Mouse (Mus musculus): Measurements from ENCODE around the gene Ankrd36. TPM values are rescaled to one million over a fixed set of nuclear protein-coding genes. Genes with fewer than 3 reads are reported as not detected.

The Ankrd36 gene
- total and polyA plus RNA-seq, 3 experiments = 0.40 to 1.5 (median 1.5) TPM

GRCm38 (mm10) chr11:5715179-5715578 is 145.7 kb downstream of the Ankrd36 start:
- no peak for ATAC-seq (ENCODE audit: extremely low read depth, insufficient number of reproducible peaks, low FRiP score, poor library complexity, severe bottlenecking)
- Histone ChIP-seq H3K36me3 (replicated peaks) (peaks cover 75% of the 10 kb centered on the region), H3K27me3 (ENCODE audit: insufficient read depth, low read length) (no peaks in the 10 kb centered on the region; the same call in 1 of the 2 replicates), H3K4me1 (ENCODE audit: insufficient read depth, low read depth, low read length) (peaks cover 6% of the 10 kb centered on the region), H3K9me3 (replicated peaks) (no peaks in the 10 kb centered on the region), H3K4me3 (ENCODE audit: low read depth, low read length) (no peak overlapping the region)
- TF ChIP-seq POLR2AphosphoS5 (IDR thresholded peaks at IDR 0.05; ENCODE audit: insufficient replicate concordance, low read depth, low read length) (no peak), GATA2 (IDR thresholded peaks at IDR 0.05; ENCODE audit: borderline replicate concordance, low read depth, low read length) (no peak), TAL1 (conservative IDR thresholded peaks at IDR 0.05; ENCODE audit: low read depth, low read length) (no peak), CTCF (IDR thresholded peaks at IDR 0.05; ENCODE audit: low read depth, low read length) (no peak), GATA1 (IDR thresholded peaks at IDR 0.05; ENCODE audit: borderline replicate concordance, low read length) (no peak)
- DNase-seq (ENCODE audit: low spot score) = no peak

GRCm38 (mm10) chr11:5715630-5716105 is 146.2 kb downstream of the Ankrd36 start, which contains the start of gene Mrps24:
Gene Mrps24 (minus strand): TSS chr11:5715680.
- H3K27me3 ChIP-seq (ENCODE audit: insufficient read depth, low read length) = no peaks in the 10 kb centered on the region; the same call in 1 of the 2 replicates
- H3K4me3 ChIP-seq (ENCODE audit: low read depth, low read length) = no peak within 1 kb of the TSS
- no peaks in the 10 kb centered on the region for H3K9me3 ChIP-seq (replicated peaks)
- H3K36me3 ChIP-seq (replicated peaks) = peaks cover 78% of the 10 kb centered on the region
- no peak for TF ChIP-seq POLR2AphosphoS5 (IDR thresholded peaks at IDR 0.05; ENCODE audit: insufficient replicate concordance, low read depth, low read length)
- no peak for TF ChIP-seq GATA1 (IDR thresholded peaks at IDR 0.05; ENCODE audit: borderline replicate concordance, low read length)
- no peak for TF ChIP-seq TAL1 (conservative IDR thresholded peaks at IDR 0.05; ENCODE audit: low read depth, low read length)
- TF ChIP-seq CTCF (IDR thresholded peaks at IDR 0.05; ENCODE audit: low read depth, low read length) = no peak
- no peak for TF ChIP-seq GATA2 (IDR thresholded peaks at IDR 0.05; ENCODE audit: borderline replicate concordance, low read depth, low read length)
- no peak for DNase-seq (ENCODE audit: low spot score)
- peaks cover 6% of the 10 kb centered on the region for H3K4me1 ChIP-seq (ENCODE audit: insufficient read depth, low read depth, low read length)
- ATAC-seq (ENCODE audit: extremely low read depth, insufficient number of reproducible peaks, low FRiP score, poor library complexity, severe bottlenecking) = no peak

GRCm38 (mm10) chr11:5716246-5716645 is 146.8 kb downstream of the Ankrd36 start:
- no peak for ATAC-seq (ENCODE audit: extremely low read depth, insufficient number of reproducible peaks, low FRiP score, poor library complexity, severe bottlenecking)

GRCm38 (mm10) chr11:5716938-5717705 is 147.6 kb downstream of the Ankrd36 start:
- Histone ChIP-seq H3K4me3 (ENCODE audit: low read depth, low read length) (no peak overlapping the region), H3K4me1 (ENCODE audit: insufficient read depth, low read depth, low read length) (peaks cover 6% of the 10 kb centered on the region), H3K9me3 (replicated peaks) (no peaks in the 10 kb centered on the region), H3K27me3 (ENCODE audit: insufficient read depth, low read length) (no peaks in the 10 kb centered on the region; the same call in 1 of the 2 replicates), H3K36me3 (replicated peaks) (peaks cover 84% of the 10 kb centered on the region)
- ATAC-seq (ENCODE audit: extremely low read depth, insufficient number of reproducible peaks, low FRiP score, poor library complexity, severe bottlenecking) = no peak
- TF ChIP-seq CTCF (IDR thresholded peaks at IDR 0.05; ENCODE audit: low read depth, low read length) (no peak), POLR2AphosphoS5 (IDR thresholded peaks at IDR 0.05; ENCODE audit: insufficient replicate concordance, low read depth, low read length) (no peak), TAL1 (conservative IDR thresholded peaks at IDR 0.05; ENCODE audit: low read depth, low read length) (no peak), GATA1 (IDR thresholded peaks at IDR 0.05; ENCODE audit: borderline replicate concordance, low read length) (no peak), GATA2 (IDR thresholded peaks at IDR 0.05; ENCODE audit: borderline replicate concordance, low read depth, low read length) (no peak)
- no peak for DNase-seq (ENCODE audit: low spot score)

More at GRCm38 (mm10) chr11:5716246-5716645, 146.8 kb downstream of the Ankrd36 start:
- H3K4me1 ChIP-seq (ENCODE audit: insufficient read depth, low read depth, low read length) = peaks cover 6% of the 10 kb centered on the region
- H3K9me3 ChIP-seq (replicated peaks) = no peaks in the 10 kb centered on the region
- no peaks in the 10 kb centered on the region; the same call in 1 of the 2 replicates for H3K27me3 ChIP-seq (ENCODE audit: insufficient read depth, low read length)
- H3K36me3 ChIP-seq (replicated peaks) = peaks cover 84% of the 10 kb centered on the region
- TF ChIP-seq TAL1 (conservative IDR thresholded peaks at IDR 0.05; ENCODE audit: low read depth, low read length) = no peak
- TF ChIP-seq GATA2 (IDR thresholded peaks at IDR 0.05; ENCODE audit: borderline replicate concordance, low read depth, low read length) = no peak
- TF ChIP-seq GATA1 (IDR thresholded peaks at IDR 0.05; ENCODE audit: borderline replicate concordance, low read length) = no peak
- TF ChIP-seq POLR2AphosphoS5 (IDR thresholded peaks at IDR 0.05; ENCODE audit: insufficient replicate concordance, low read depth, low read length) = no peak
- TF ChIP-seq CTCF (IDR thresholded peaks at IDR 0.05; ENCODE audit: low read depth, low read length) = no peak
- DNase-seq (ENCODE audit: low spot score) = no peak
- H3K4me3 ChIP-seq (ENCODE audit: low read depth, low read length) = no peak overlapping the region

GRCm38 (mm10) chr11:5718611-5719354 is 149.3 kb downstream of the Ankrd36 start:
- Histone ChIP-seq H3K4me3 (ENCODE audit: low read depth, low read length) (no peak overlapping the region), H3K9me3 (replicated peaks) (no peaks in the 10 kb centered on the region), H3K4me1 (ENCODE audit: insufficient read depth, low read depth, low read length) (peaks cover 6% of the 10 kb centered on the region), H3K27me3 (ENCODE audit: insufficient read depth, low read length) (no peaks in the 10 kb centered on the region; the same call in 1 of the 2 replicates), H3K36me3 (replicated peaks) (peaks cover 81% of the 10 kb centered on the region)
- TF ChIP-seq POLR2AphosphoS5 (IDR thresholded peaks at IDR 0.05; ENCODE audit: insufficient replicate concordance, low read depth, low read length) (no peak), CTCF (IDR thresholded peaks at IDR 0.05; ENCODE audit: low read depth, low read length) (no peak), GATA2 (IDR thresholded peaks at IDR 0.05; ENCODE audit: borderline replicate concordance, low read depth, low read length) (no peak), TAL1 (conservative IDR thresholded peaks at IDR 0.05; ENCODE audit: low read depth, low read length) (no peak), GATA1 (IDR thresholded peaks at IDR 0.05; ENCODE audit: borderline replicate concordance, low read length) (no peak)
- DNase-seq (ENCODE audit: low spot score) (no peak), ATAC-seq (ENCODE audit: extremely low read depth, insufficient number of reproducible peaks, low FRiP score, poor library complexity, severe bottlenecking) (no peak)

Measured in G1E (cell line).